Mouse (Mus musculus) MEL (cell line): ENCODE results near the gene Gm11077. TPM values are rescaled to one million over a fixed set of nuclear protein-coding genes. Genes with fewer than 3 reads are reported as not detected.

Experiments used
- DNase-seq: peaks from one replicate; pipeline ENCODE4 v3.0.0; 2011; ENCODE audit warnings: low read depth, low spot score
- H3K27ac ChIP-seq: 2 replicates; pipeline ENCODE4 v1.5.1; 2012; ENCODE audit warnings: low read depth, mild to moderate bottlenecking, control low read depth, low read length, moderate library complexity; ENCODE audit not compliant: control insufficient read depth
- H3K27me3 ChIP-seq, 2 experiments: fragments of 150-350 bp in 1 of 2; sonication (generic) in 1 of 2; 2 replicates each; pipeline ENCODE4 v1.6.1; 2012; ENCODE audit warnings: low read length in 2 of 2, mild to moderate bottlenecking in 2 of 2, improper control_type of control experiment in 1 of 2, moderate library complexity in 1 of 2; ENCODE audit not compliant: insufficient read depth in 2 of 2, control insufficient read depth in 1 of 2
- H3K36me3 ChIP-seq, 2 experiments: 2 replicates each; pipeline ENCODE4 v1.6.1; 2012 to 2014; ENCODE audit warnings: low read length in 2 of 2, improper control_type of control experiment in 1 of 2, inconsistent platforms in 1 of 2, mild to moderate bottlenecking in 1 of 2; ENCODE audit not compliant: insufficient read depth in 2 of 2, control insufficient read depth in 1 of 2
- H3K4me1 ChIP-seq, 2 experiments: fragments of 150-350 bp in 1 of 2; sonication (generic) in 1 of 2; 2 replicates each; pipeline ENCODE4 v1.6.1; 2012; ENCODE audit warnings: low read length in 2 of 2, improper control_type of control experiment in 1 of 2, mild to moderate bottlenecking in 1 of 2; ENCODE audit not compliant: insufficient read depth in 2 of 2, control insufficient read depth in 1 of 2
- H3K4me3 ChIP-seq, 2 experiments: fragments of 150-350 bp in 1 of 2; sonication (generic) in 1 of 2; 2 replicates each; pipeline ENCODE4 v1.5.1; 2012; ENCODE audit warnings: low read depth in 2 of 2, low read length in 2 of 2, mild to moderate bottlenecking in 2 of 2, moderate library complexity in 2 of 2, control low read depth in 1 of 2, improper control_type of control experiment in 1 of 2; ENCODE audit not compliant: control insufficient read depth in 1 of 2, insufficient read depth in 1 of 2
- H3K79me2 ChIP-seq: 2 replicates; pipeline ENCODE4 v1.6.1; 2012; ENCODE audit warnings: mild to moderate bottlenecking, low read length, moderate library complexity; ENCODE audit not compliant: control insufficient read depth, poor library complexity, insufficient read depth
- H3K9ac ChIP-seq: 2 replicates; pipeline ENCODE4 v1.6.1; 2012; ENCODE audit warnings: low read depth, mild to moderate bottlenecking, control low read depth, low read length, moderate library complexity; ENCODE audit not compliant: control insufficient read depth, poor library complexity, severe bottlenecking
- H3K9me3 ChIP-seq: fragments of 150-350 bp; sonication (generic); replicated peaks from 2 replicates; pipeline ENCODE4 v1.6.1; 2012; ENCODE audit warnings: mild to moderate bottlenecking, low read length, improper control_type of control experiment, moderate library complexity; ENCODE audit not compliant: insufficient read depth
- CHD2 ChIP-seq: IDR thresholded peaks from 2 replicates; pipeline ENCODE4 v1.6.1; 2011; ENCODE audit warnings: low read length, improper control_type of control experiment
- CTCF ChIP-seq, 3 experiments: IDR thresholded peaks in 2 of 3; conservative IDR thresholded peaks in 1 of 3; 2 replicates each; pipeline ENCODE4 v1.5.1; 2011 to 2012; ENCODE audit warnings: low read length in 3 of 3, low read depth in 2 of 3, mild to moderate bottlenecking in 2 of 3, improper control_type of control experiment in 1 of 3, inconsistent platforms in 1 of 3, mixed read lengths in 1 of 3, moderate library complexity in 1 of 3; ENCODE audit not compliant: control insufficient read depth in 1 of 3, insufficient read depth in 1 of 3, poor library complexity in 1 of 3, severe bottlenecking in 1 of 3
- E2F4 ChIP-seq: IDR thresholded peaks from 2 replicates; pipeline ENCODE4 v1.6.1; 2011; ENCODE audit warnings: low read depth, low read length, improper control_type of control experiment, borderline replicate concordance
- ELF1 ChIP-seq: IDR thresholded peaks from 2 replicates; pipeline ENCODE4 v1.6.1; 2014; ENCODE audit warnings: low read depth, mild to moderate bottlenecking, inconsistent platforms, low read length, improper control_type of control experiment, moderate library complexity
- EP300 ChIP-seq, 2 experiments: IDR thresholded peaks; 2 replicates each; pipeline ENCODE4 v1.6.1; 2011; ENCODE audit warnings: improper control_type of control experiment in 2 of 2, low read length in 2 of 2, low read depth in 1 of 2, mild to moderate bottlenecking in 1 of 2
- GABPA ChIP-seq: IDR thresholded peaks from 2 replicates; pipeline ENCODE4 v1.6.1; 2012; ENCODE audit warnings: low read depth, mild to moderate bottlenecking, inconsistent platforms, low read length, improper control_type of control experiment, moderate library complexity
- HCFC1 ChIP-seq: IDR thresholded peaks from 2 replicates; pipeline ENCODE4 v1.6.1; 2012; ENCODE audit warnings: low read depth, mild to moderate bottlenecking, inconsistent platforms, low read length, improper control_type of control experiment, moderate library complexity
- JUND ChIP-seq: IDR thresholded peaks from 2 replicates; pipeline ENCODE4 v1.6.1; 2011; ENCODE audit warnings: low read depth, mild to moderate bottlenecking, improper control_type of control experiment, low read length
- MAX ChIP-seq: IDR thresholded peaks from 2 replicates; pipeline ENCODE4 v1.6.1; 2011; ENCODE audit warnings: low read length, improper control_type of control experiment
- MAZ ChIP-seq: IDR thresholded peaks from 2 replicates; pipeline ENCODE4 v1.6.1; 2012; ENCODE audit warnings: low read depth, mild to moderate bottlenecking, inconsistent platforms, low read length, improper control_type of control experiment
- MEF2A ChIP-seq: IDR thresholded peaks from 2 replicates; pipeline ENCODE4 v1.6.1; 2014; ENCODE audit warnings: low read depth, mild to moderate bottlenecking, inconsistent platforms, low read length, improper control_type of control experiment; ENCODE audit not compliant: poor library complexity, insufficient replicate concordance, severe bottlenecking; ENCODE audit errors: extremely low read depth
- MXI1 ChIP-seq: IDR thresholded peaks from 2 replicates; pipeline ENCODE4 v1.6.1; 2011; ENCODE audit warnings: mild to moderate bottlenecking, low read depth, low read length, improper control_type of control experiment
- MYB ChIP-seq: IDR thresholded peaks from 2 replicates; pipeline ENCODE4 v1.6.1; 2011; ENCODE audit warnings: mild to moderate bottlenecking, low read depth, low read length, improper control_type of control experiment
- MYC ChIP-seq: IDR thresholded peaks from 2 replicates; pipeline ENCODE4 v1.6.1; 2011; ENCODE audit warnings: low read depth, mild to moderate bottlenecking, low read length, improper control_type of control experiment, moderate library complexity
- NELFE ChIP-seq: IDR thresholded peaks from 2 replicates; pipeline ENCODE4 v1.6.1; 2011; ENCODE audit warnings: low read depth, low read length, improper control_type of control experiment
- POLR2AphosphoS5 ChIP-seq: IDR thresholded peaks from 2 replicates; pipeline ENCODE4 v1.6.1; 2012; ENCODE audit warnings: low read depth, borderline replicate concordance, mild to moderate bottlenecking, inconsistent platforms, low read length, moderate library complexity, mixed read lengths
- RAD21 ChIP-seq: IDR thresholded peaks from 2 replicates; pipeline ENCODE4 v1.6.1; 2011; ENCODE audit warnings: mild to moderate bottlenecking, low read depth, low read length, improper control_type of control experiment
- RCOR1 ChIP-seq: IDR thresholded peaks from 2 replicates; pipeline ENCODE4 v1.6.1; 2012; ENCODE audit warnings: low read depth, mild to moderate bottlenecking, inconsistent platforms, low read length, improper control_type of control experiment
- SMC3 ChIP-seq: IDR thresholded peaks from 2 replicates; pipeline ENCODE4 v1.6.1; 2011; ENCODE audit warnings: low read depth, low read length, improper control_type of control experiment
- TAL1 ChIP-seq: IDR thresholded peaks from 2 replicates; pipeline ENCODE4 v1.6.1; 2012; ENCODE audit warnings: mild to moderate bottlenecking, inconsistent platforms, low read length, moderate library complexity, mixed read lengths
- TCF12 ChIP-seq: IDR thresholded peaks from 2 replicates; pipeline ENCODE4 v1.6.1; 2014; ENCODE audit warnings: low read depth, mild to moderate bottlenecking, inconsistent platforms, low read length, improper control_type of control experiment, moderate library complexity
- UBTF ChIP-seq: IDR thresholded peaks from 2 replicates; pipeline ENCODE4 v1.6.1; 2012; ENCODE audit warnings: low read depth, mild to moderate bottlenecking, inconsistent platforms, low read length, improper control_type of control experiment, moderate library complexity, borderline replicate concordance; ENCODE audit not compliant: insufficient read depth
- ZKSCAN1 ChIP-seq: IDR thresholded peaks from 2 replicates; pipeline ENCODE4 v1.6.1; 2012; ENCODE audit warnings: low read depth, mild to moderate bottlenecking, inconsistent platforms, low read length, improper control_type of control experiment, moderate library complexity
- ZNF384 ChIP-seq: IDR thresholded peaks from 2 replicates; pipeline ENCODE4 v1.6.1; 2012; ENCODE audit warnings: low read depth, mild to moderate bottlenecking, inconsistent platforms, low read length, improper control_type of control experiment
- polyA plus RNA-seq, 2 experiments: library from polyadenylated mRNA; stranded (reverse) in 1 of 2; unstranded in 1 of 2; fragments of >175 nt in 1 of 2; fragments of >200 nt in 1 of 2; gene quantifications; 2 replicates each; pipeline versions ENCODE4 v1.2.1 to v1.2.4; 2012; ENCODE audit warnings: low replicate concordance in 2 of 2, low read depth in 1 of 2; ENCODE audit not compliant: insufficient read length in 2 of 2, insufficient read depth in 1 of 2, missing spikeins in 1 of 2
- total RNA-seq: library from RNA; depleted of rRNA; stranded (reverse); fragments of 300-350 nt; gene quantifications from 2 replicates; pipeline ENCODE4 v1.2.3, GENCODE M21; 2012

Gm11077 gene
- total and polyA plus RNA-seq, 3 experiments: not detected

DNA sequence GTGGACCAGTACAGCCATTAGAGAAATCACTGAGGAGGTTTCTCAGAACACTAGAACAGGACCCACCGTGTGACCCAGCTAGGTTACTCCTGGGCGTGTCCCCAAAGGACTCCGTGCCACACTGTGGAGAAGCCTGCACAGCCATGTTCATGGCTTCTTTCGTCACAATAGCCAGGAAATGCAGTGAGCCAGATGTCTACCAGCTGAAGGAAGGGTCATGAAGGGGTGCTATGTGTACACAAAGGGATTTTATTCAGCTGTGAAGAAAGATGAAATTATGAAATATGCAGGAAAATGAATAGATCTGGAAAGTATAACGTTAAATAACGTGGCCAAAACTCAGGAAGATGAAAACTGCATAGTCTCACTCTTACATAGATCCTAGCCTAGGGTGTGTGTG, 36.9 kb upstream of the Gm11077 start:
- Histone ChIP-seq H3K4me3 (no peak overlapping the region), H3K27me3 (no peaks in the 10 kb centered on the region), H3K9me3 (no peaks in the 10 kb centered on the region), H3K27ac (no peak overlapping the region), H3K36me3 (no peaks in the 10 kb centered on the region), H3K9ac (no peak overlapping the region), H3K4me1 (no peaks in the 10 kb centered on the region), H3K79me2 (no peaks in the 10 kb centered on the region)
- no peak for TF ChIP-seq CHD2
- TF ChIP-seq CTCF (IDR thresholded peaks at IDR 0.05 in 2 of 3, conservative IDR thresholded peaks at IDR 0.05 in 1 of 3; ENCODE audit: control insufficient read depth in 1 of 3, insufficient read depth in 1 of 3, low read depth in 2 of 3, low read length in 3 of 3, poor library complexity in 1 of 3, severe bottlenecking in 1 of 3): no peak
- TF ChIP-seq SMC3: no peak
- no peak for TF ChIP-seq EP300 (IDR thresholded peaks at IDR 0.05; ENCODE audit: low read depth in 1 of 2, low read length in 2 of 2)
- DNase-seq: no peak

DNA sequence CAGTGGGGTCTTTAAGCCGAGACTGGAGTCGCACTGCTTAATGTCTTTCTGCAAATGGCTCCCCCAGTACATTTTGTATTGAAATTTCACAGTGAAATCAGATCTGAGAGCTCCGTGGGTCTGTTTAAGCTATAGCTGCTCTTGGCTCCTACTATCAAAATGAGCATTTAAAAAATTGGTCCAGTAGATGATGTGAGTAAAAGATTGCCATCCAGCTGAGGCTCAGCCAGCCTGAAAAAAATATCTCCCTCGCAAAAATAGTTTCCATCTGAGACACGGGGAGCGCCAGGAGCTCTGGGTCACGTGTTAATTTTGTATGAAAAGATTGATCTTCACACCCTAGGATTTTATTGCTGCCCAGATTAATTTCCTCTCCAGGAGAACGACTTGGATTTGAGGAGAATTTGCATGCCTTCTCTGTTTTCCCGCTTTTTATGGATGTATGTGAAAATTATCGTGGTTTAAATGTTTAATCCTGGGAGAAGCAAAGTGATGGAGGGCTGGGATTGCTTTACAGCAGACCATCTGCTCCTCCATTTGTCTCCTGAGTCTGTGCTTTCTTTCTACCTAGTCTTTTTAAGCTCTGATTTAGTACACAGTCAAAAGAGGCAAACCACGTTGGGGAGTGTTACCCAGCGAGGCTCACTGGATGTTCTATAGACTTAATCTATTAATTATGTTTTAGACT, 32.7 kb upstream of the Gm11077 start:
- H3K9me3 ChIP-seq: no peaks in the 10 kb centered on the region
- no peaks in the 10 kb centered on the region for H3K36me3 ChIP-seq

DNA sequence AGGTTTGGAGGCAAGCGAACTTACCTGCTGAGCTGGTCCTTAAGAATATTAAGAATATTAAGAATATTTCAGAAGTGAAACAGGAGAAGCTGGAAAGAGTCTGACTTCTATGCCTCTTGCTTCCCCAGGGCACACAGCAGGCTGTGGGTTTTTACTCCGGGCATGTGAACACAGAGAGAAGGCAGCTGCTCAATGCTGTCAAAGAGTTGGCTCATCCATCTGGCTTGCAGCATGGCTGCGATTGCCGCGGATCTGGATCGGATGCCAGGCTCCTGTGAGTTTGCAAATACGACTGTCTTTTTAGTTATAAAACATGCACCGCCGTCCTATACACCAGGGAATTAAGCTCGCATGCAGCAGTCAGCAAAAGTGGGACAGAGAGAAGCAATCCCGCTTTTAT, 31.1 kb upstream of the Gm11077 start:
- no peak overlapping the region for H3K4me3 ChIP-seq
- H3K36me3 ChIP-seq: no peaks in the 10 kb centered on the region
- no peak overlapping the region for H3K9ac ChIP-seq
- no peak for DNase-seq
- no peaks in the 10 kb centered on the region for H3K4me1 ChIP-seq
- no peaks in the 10 kb centered on the region for H3K27me3 ChIP-seq
- no peak overlapping the region for H3K27ac ChIP-seq
- no peaks in the 10 kb centered on the region for H3K9me3 ChIP-seq
- no peaks in the 10 kb centered on the region for H3K79me2 ChIP-seq
- TF ChIP-seq MAX: no peak
- TF ChIP-seq MEF2A: no peak
- no peak for TF ChIP-seq MAZ
- TF ChIP-seq MYB: no peak
- no peak for TF ChIP-seq UBTF
- no peak for TF ChIP-seq POLR2AphosphoS5
- TF ChIP-seq EP300 (IDR thresholded peaks at IDR 0.05; ENCODE audit: low read depth in 1 of 2, low read length in 2 of 2): no peak
- TF ChIP-seq JUND: no peak
- TF ChIP-seq ELF1: no peak
- no peak for TF ChIP-seq RCOR1
- TF ChIP-seq E2F4: no peak
- no peak for TF ChIP-seq HCFC1
- TF ChIP-seq, all 39 proteins: peak for 0

More for the DNA sequence above, 32.7 kb upstream of the Gm11077 start:
- no peaks in the 10 kb centered on the region for H3K4me1 ChIP-seq
- DNase-seq: no peak
- no peaks in the 10 kb centered on the region for H3K27me3 ChIP-seq
- no peak overlapping the region for H3K9ac ChIP-seq
- no peak overlapping the region for H3K27ac ChIP-seq
- H3K79me2 ChIP-seq: no peaks in the 10 kb centered on the region
- no peak overlapping the region for H3K4me3 ChIP-seq
- TF ChIP-seq RCOR1 (no peak), GABPA (no peak), TAL1 (no peak), ZKSCAN1 (no peak), POLR2AphosphoS5 (no peak), NELFE (no peak), E2F4 (no peak), JUND (no peak), ZNF384 (no peak), TCF12 (no peak), RAD21 (no peak), ELF1 (no peak), MEF2A (no peak), MXI1 (no peak), MYC (no peak)
